Mouse (Mus musculus): Measurements from ENCODE around the gene Retreg1. TPM values are rescaled to one million over a fixed set of nuclear protein-coding genes. Genes with fewer than 3 reads are reported as not detected.

The Retreg1 gene
- polyA plus RNA-seq (2021; fragmentation: Nextera tagmentation), result 13.1 and 14.4 TPM in 2 replicates
- long read RNA-seq, experiment 1, transcript Retreg1-201 (9 exons, 3,248 nt), result major isoform, 24 of 37 reads
- long read RNA-seq, experiment 1, partial matches to known transcripts, result 11 of 37 reads
- long read RNA-seq, experiment 1, other reads (novel, unspliced or antisense), result 2 of 37 reads
- long read RNA-seq, experiment 2, transcript Retreg1-201 (9 exons, 3,248 nt), result major isoform, 118 of 131 reads
- long read RNA-seq, experiment 2, partial matches to known transcripts, result 1 of 131 reads
- long read RNA-seq, experiment 2, other reads (novel, unspliced or antisense), result 9 of 131 reads

DNA sequence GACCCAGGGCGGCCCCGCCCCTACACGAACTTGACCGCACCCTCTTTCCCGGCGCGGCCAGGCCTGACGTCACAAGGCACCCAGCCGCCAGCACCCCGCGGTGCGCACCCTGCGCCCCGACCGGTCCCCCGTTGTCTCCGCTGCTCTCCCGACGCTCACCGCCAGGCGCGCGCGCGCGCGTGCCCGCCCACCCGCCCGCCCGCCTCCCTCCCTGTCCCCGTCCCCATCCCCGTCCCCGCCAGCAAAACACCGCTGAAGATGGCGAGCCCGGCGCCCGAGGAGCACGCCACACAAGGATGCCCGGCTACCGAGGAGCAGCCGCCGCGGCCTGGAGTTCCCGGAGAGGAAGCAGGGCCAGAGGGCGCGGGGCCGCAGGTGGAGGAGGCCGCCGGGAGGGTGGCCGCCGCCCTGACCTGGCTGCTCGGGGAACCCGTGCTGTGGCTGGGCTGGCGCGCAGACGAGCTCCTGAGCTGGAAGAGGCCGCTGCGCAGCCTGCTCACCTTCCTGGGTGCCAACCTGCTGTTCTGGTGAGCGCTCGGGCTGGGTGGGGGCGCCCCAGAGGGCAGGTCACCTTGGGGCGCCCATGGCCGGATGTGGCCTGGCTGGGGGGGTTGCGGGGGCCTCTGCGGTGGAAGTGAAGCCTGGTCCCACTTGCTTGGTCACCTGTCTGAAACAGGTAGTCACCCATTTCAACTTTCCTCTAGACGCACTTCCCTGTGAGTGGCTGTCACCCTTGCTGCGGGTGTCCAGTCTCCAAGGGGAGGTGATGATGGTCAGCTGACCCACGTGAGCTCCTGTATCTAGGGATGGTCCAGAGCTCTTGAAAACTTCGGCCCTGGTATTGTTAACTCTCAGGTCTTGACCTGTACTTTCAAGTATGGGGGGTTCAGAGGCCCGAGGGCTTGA, at the start of gene Retreg1:
Gene Retreg1, plus strand, starts transcription at position 95 of the 906 bp plus-strand sequence.

DNA sequence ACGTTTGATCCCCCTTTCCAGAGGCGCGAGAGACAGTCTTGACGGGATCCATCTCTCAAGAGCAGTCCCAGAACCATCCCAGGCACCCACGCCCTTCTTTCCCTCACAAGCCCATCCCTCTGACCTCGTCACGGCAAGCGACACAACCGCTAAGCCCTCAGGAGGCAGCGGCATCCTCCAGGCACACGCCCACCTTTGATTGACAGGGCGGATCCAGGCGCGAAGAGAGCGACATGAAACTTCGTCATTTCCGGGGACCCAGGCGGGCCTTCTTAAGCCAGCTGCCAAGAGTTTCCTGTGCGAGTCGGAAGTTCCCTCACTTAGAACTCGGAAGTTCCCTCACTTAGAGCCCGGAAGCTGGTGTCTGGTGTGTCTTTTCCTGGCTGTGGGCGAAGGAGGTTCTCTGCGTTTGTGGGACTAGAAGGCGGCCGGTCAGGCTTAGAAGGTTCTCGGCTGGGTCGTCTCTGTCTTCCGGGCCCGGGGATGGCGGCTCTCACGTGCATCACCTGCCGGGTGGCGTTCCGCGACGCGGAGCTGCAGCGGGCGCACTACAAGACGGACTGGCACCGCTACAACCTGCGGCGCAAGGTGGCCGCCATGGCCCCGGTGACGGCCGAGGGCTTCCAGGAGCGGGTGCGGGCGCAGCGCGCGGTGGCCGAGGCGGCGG, 141.2 kb downstream of the Retreg1 start, which contains the start of gene Zfp622:
Gene Zfp622, plus strand, starts transcription at position 300 of the 667 bp plus-strand sequence.

Small RNA genes within 50 kb of the gene (microRNA-seq; reads per million reads assigned to microRNA genes)
- 0.64 reads per million for gene Mir7212

Other genes with a start within 250 kb of the Retreg1 start
- 27.5 and 28.0 TPM in 2 replicates for gene Myo10, start 220.7 kb upstream of the Retreg1 start, polyA plus RNA-seq (2021; fragmentation: Nextera tagmentation)
- 36.0 and 39.9 TPM in 2 replicates for gene Zfp622, start 141.2 kb downstream of the Retreg1 start, polyA plus RNA-seq (2021; fragmentation: Nextera tagmentation)